ENCODE assay signal across 18 mouse cellular contexts in the genomic region with DNA sequence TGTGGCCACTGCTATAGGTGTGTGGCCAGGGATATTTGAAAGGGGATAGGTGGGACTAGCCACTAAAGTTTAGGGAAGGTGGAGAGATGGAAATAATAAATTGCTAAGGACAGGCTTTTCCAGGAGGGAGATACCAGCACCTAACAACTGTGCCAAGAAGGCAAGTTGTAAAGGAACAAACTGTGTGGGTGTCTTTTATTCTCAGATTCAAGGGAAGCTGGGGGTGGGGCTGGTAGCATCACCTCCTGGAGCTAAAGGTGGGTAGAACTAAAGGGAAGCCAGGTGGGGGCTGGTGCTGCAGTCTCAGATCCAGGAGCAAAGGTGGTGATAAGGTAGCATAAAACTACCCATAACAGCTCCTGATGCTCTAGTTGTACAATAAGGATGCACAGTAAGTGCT.
"Had no signal": no experiment of that assay in that cellular context is flagged by ENCODE, and none has a peak within 500 bp of the region (broad histone marks: within the 10 kb centered on the region; RNA-seq: fewer than 3 reads in every experiment).

No protein-coding gene starts in this region.

- H3K4me1 ChIP-seq: limb, embryonic 15.5 days; liver, embryonic 12.5 days; midbrain, embryonic 10.5 days; neural tube, embryonic 13.5 days had no signal

- H3K4me2 ChIP-seq: limb, embryonic 15.5 days; liver, embryonic 12.5 days; lung, embryonic 14.5 days; neural tube, embryonic 13.5 days had no signal

- H3K9ac ChIP-seq: limb, embryonic 15.5 days; liver, embryonic 12.5 days; lung, embryonic 14.5 days; neural tube, embryonic 13.5 days had no signal

- H3K27ac ChIP-seq: kidney, postnatal 0 days; left cerebral cortex, adult 2 months; limb, embryonic 15.5 days; liver, embryonic 12.5 days; midbrain, embryonic 10.5 days; neural tube, embryonic 13.5 days; stomach, postnatal 0 days had no signal

- H3K36me3 ChIP-seq: limb, embryonic 15.5 days; liver, embryonic 12.5 days; midbrain, embryonic 10.5 days had no signal

- H3K9me3 ChIP-seq: limb, embryonic 15.5 days; liver, embryonic 12.5 days; midbrain, embryonic 10.5 days; neural tube, embryonic 13.5 days had no signal

- H3K4me3 ChIP-seq: left cerebral cortex, adult 2 months; limb, embryonic 15.5 days; liver, embryonic 12.5 days; midbrain, embryonic 10.5 days; neural tube, embryonic 13.5 days had no signal

- ATAC-seq: liver, embryonic 12.5 days; midbrain, embryonic 16.5 days had no signal

- H3K27me3 ChIP-seq: limb, embryonic 15.5 days; liver, embryonic 12.5 days; neural tube, embryonic 13.5 days had no signal

- DNase-seq: kidney, adult 11 months; kidney, adult 9 months; kidney, postnatal 36 days; layer of hippocampus, adult 9-11 months; lung, embryonic 14.5 days; lung, postnatal 10 days; lung, postnatal 4 days; retina, postnatal 1 day; thymus, adult 18-20 months; thymus, postnatal 14 days had no signal
